Mouse (Mus musculus) NIH3T3 (cell line): ENCODE measurements around the gene Kctd10.

Experiments
- DNase-seq: peaks from one replicate; pipeline ENCODE4 v3.0.0-alpha.2; 2012; ENCODE audit warnings: low read depth

The Kctd10 gene

GRCm38 (mm10) chr5:114378936-114379335 lies 1.4 kb downstream of the Kctd10 start:
- peak; percentile 54 for DNase-seq

- DNase-seq: peak; percentile 35
These were observed 2.0 kb downstream of the Kctd10 start for GRCm38 (mm10) chr5:114378177-114378920.

- no peak for DNase-seq
These were observed 5.7 kb downstream of the Kctd10 start for GRCm38 (mm10) chr5:114374409-114375213.

- DNase-seq: no peak
These were observed 6.7 kb downstream of the Kctd10 start for GRCm38 (mm10) chr5:114373581-114373980.

- DNase-seq: peak; percentile 62
These were observed 7.1 kb downstream of the Kctd10 start for GRCm38 (mm10) chr5:114373174-114373573.

GRCm38 (mm10) chr5:114372565-114372964 lies 7.7 kb downstream of the Kctd10 start:
- peak; percentile 95 for DNase-seq

- peak; percentile 73 for DNase-seq
These were observed 8.4 kb downstream of the Kctd10 start for GRCm38 (mm10) chr5:114371731-114372473.

GRCm38 (mm10) chr5:114371331-114371730 lies 9.0 kb downstream of the Kctd10 start:
- no peak for DNase-seq

- peak; percentile 98 for DNase-seq
These were observed 9.9 kb downstream of the Kctd10 start for GRCm38 (mm10) chr5:114370371-114370776.

GRCm38 (mm10) chr5:114369921-114370320 lies 10.4 kb downstream of the Kctd10 start:
- peak; percentile 64 for DNase-seq

GRCm38 (mm10) chr5:114368803-114369496 lies 11.4 kb downstream of the Kctd10 start:
- no peak for DNase-seq

- DNase-seq: no peak
These were observed 12.2 kb downstream of the Kctd10 start for GRCm38 (mm10) chr5:114368121-114368520.

GRCm38 (mm10) chr5:114365043-114365752 lies 15.1 kb downstream of the Kctd10 start:
- DNase-seq: no peak

- DNase-seq: no peak
These were observed 19.3 kb downstream of the Kctd10 start for GRCm38 (mm10) chr5:114360968-114361367.

GRCm38 (mm10) chr5:114359586-114359985 lies 20.7 kb downstream of the Kctd10 start:
- DNase-seq: no peak

GRCm38 (mm10) chr5:114358833-114359232 lies 21.5 kb downstream of the Kctd10 start:
- no peak for DNase-seq

GRCm38 (mm10) chr5:114356936-114357751 lies 23.2 kb downstream of the Kctd10 start:
- peak; percentile 88 for DNase-seq

GRCm38 (mm10) chr5:114356250-114356935 lies 23.9 kb downstream of the Kctd10 start:
- peak; percentile 96 for DNase-seq

GRCm38 (mm10) chr5:114351490-114351889 lies 28.8 kb downstream of the Kctd10 start:
- DNase-seq: no peak

GRCm38 (mm10) chr5:114347005-114347404 lies 33.3 kb downstream of the Kctd10 start:
- DNase-seq: no peak
